Mouse (Mus musculus): ENCODE results near the gene Col15a1. TPM values are rescaled to one million over a fixed set of nuclear protein-coding genes. Genes with fewer than 3 reads are reported as not detected.

Gene Col15a1
- polyA plus RNA-seq, 1 experiment from 2014 or later: 0.14 TPM

- no peak overlapping the region for H3K4me2 ChIP-seq
- H3K27ac ChIP-seq: no peak overlapping the region
- 0 out of 2 replicates have a peak, but pooled peaks cover 6% of the 10 kb centered on the region for H3K9me3 ChIP-seq (replicated peaks)
- no peaks in the 10 kb centered on the region for H3K36me3 ChIP-seq
- peaks cover 11% of the 10 kb centered on the region for H3K4me1 ChIP-seq
- no peak overlapping the region for H3K9ac ChIP-seq
- H3K27me3 ChIP-seq (replicated peaks): 0 out of 2 replicates have a peak, but pooled peaks cover 6% of the 10 kb centered on the region
- WGBS (ENCODE audit: insufficient replicate concordance): 13% methylated on average over 5 of the region's 5 CpGs
- ATAC-seq: peak; percentile 63
- H3K4me3 ChIP-seq: no peak overlapping the region
These were observed 43.1 kb downstream of the Col15a1 start for GRCm38 (mm10) chr4:47251069-47251468.

DNA sequence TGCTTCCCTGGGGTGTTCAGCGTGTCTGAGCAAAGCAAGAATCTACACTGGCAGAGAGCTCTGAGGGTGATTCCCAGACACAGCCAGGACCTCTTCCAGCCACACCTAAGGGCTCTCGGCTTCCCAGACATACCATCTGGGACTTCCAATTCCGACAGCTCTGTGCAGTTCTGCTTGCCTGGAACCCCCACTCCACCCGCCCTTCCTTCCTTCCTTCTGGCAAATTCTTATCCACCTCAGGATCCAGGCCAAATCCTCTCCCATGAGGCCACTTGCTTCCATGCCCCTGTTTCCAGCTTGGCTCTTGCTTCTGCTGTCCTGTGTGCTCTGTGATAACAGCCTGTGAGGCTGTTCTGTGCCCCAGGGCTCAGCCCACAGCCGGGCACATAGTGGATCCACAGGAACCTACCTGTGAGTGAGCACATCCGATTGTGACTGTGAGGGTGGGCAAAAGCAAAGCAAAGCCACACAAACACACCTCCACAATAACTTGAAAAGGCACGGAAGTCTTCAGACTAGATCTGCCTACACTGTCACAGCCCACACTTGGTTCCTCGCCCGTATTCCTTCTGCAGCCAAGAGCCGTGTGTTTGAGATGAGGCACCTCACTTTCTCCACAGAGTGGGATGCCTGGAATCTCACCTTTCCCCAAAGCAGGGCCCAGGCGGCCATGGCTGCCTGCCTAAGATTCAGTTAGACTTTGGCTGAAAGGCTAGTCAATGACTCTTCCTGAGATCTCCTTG is 43.9 kb downstream of the Col15a1 start:
- WGBS (ENCODE audit: insufficient replicate concordance): 64% methylated on average over 11 of the region's 11 CpGs
- Histone ChIP-seq H3K36me3 (no peaks in the 10 kb centered on the region), H3K4me2 (no peak overlapping the region), H3K4me1 (peaks cover 11% of the 10 kb centered on the region), H3K9me3 (replicated peaks) (0 out of 2 replicates have a peak, but pooled peaks cover 6% of the 10 kb centered on the region), H3K27ac (no peak overlapping the region), H3K9ac (no peak overlapping the region), H3K27me3 (replicated peaks) (0 out of 2 replicates have a peak, but pooled peaks cover 6% of the 10 kb centered on the region), H3K4me3 (no peak overlapping the region)
- ATAC-seq: no peak

GRCm38 (mm10) chr4:47252627-47253026 is 44.7 kb downstream of the Col15a1 start:
- Histone ChIP-seq H3K4me3 (no peak overlapping the region), H3K9ac (no peak overlapping the region), H3K27me3 (replicated peaks) (0 out of 2 replicates have a peak, but pooled peaks cover 6% of the 10 kb centered on the region), H3K4me2 (no peak overlapping the region), H3K4me1 (peaks cover 11% of the 10 kb centered on the region), H3K36me3 (no peaks in the 10 kb centered on the region), H3K9me3 (replicated peaks) (0 out of 2 replicates have a peak, but pooled peaks cover 6% of the 10 kb centered on the region), H3K27ac (no peak overlapping the region)
- WGBS (ENCODE audit: insufficient replicate concordance): 71% methylated on average over 3 of the region's 3 CpGs
- no peak for ATAC-seq

DNA sequence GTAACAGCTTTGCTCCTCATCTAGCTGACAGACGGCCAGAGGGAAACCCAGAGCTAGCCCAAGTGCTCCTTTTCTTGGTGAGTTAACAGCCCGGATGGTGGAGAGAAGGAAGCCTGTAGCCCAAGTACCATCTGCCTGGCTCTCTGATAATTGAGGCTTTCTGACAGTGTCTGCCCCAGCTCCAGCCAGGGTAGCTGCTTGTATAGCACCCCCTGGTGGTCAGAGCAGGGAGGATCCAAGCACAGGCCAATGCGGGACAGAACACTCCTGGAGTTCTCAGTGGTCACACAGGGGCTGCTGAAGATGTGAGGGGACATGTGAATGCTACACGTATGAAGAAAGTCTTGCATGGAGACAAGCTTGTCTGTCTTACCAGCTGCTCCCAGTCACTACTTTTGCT is 47.7 kb downstream of the Col15a1 start:
- H3K36me3 ChIP-seq: no peaks in the 10 kb centered on the region
- no peak overlapping the region for H3K27ac ChIP-seq
- 34% methylated on average over 4 of the region's 4 CpGs for WGBS (ENCODE audit: insufficient replicate concordance)
- H3K9me3 ChIP-seq (replicated peaks): 0 out of 2 replicates have a peak, but pooled peaks cover 6% of the 10 kb centered on the region
- 0 out of 2 replicates have a peak, but pooled peaks cover under 1% of the 10 kb centered on the region for H3K27me3 ChIP-seq (replicated peaks)
- peaks cover 11% of the 10 kb centered on the region for H3K4me1 ChIP-seq
- no peak overlapping the region for H3K4me3 ChIP-seq
- ATAC-seq: peak; percentile 46; the same call in 1 of the 2 replicates
- no peak overlapping the region for H3K9ac ChIP-seq
- H3K4me2 ChIP-seq: no peak overlapping the region

- H3K27me3 ChIP-seq (replicated peaks): peaks cover 5% of the 10 kb centered on the region; the same call in 1 of the 2 replicates
- H3K27ac ChIP-seq: no peak overlapping the region
- no peaks in the 10 kb centered on the region for H3K4me1 ChIP-seq
- no peak overlapping the region for H3K4me3 ChIP-seq
- no peak overlapping the region for H3K4me2 ChIP-seq
- 59% methylated on average over 3 of the region's 3 CpGs for WGBS (ENCODE audit: insufficient replicate concordance)
- no peak overlapping the region for H3K9ac ChIP-seq
- ATAC-seq: no peak
- no peaks in the 10 kb centered on the region for H3K9me3 ChIP-seq (replicated peaks)
- H3K36me3 ChIP-seq: no peaks in the 10 kb centered on the region
These were observed 50.2 kb downstream of the Col15a1 start for GRCm38 (mm10) chr4:47258201-47258600.

- H3K4me3 ChIP-seq: no peak overlapping the region
- peaks cover 11% of the 10 kb centered on the region; the same call in 1 of the 2 replicates for H3K27me3 ChIP-seq (replicated peaks)
- ATAC-seq: no peak
- H3K4me2 ChIP-seq: no peak overlapping the region
- H3K36me3 ChIP-seq: no peaks in the 10 kb centered on the region
- 56% methylated on average over 6 of the region's 6 CpGs for WGBS (ENCODE audit: insufficient replicate concordance)
- no peaks in the 10 kb centered on the region for H3K9me3 ChIP-seq (replicated peaks)
- H3K4me1 ChIP-seq: no peaks in the 10 kb centered on the region
- H3K9ac ChIP-seq: no peak overlapping the region
- no peak overlapping the region for H3K27ac ChIP-seq
These were observed 53.1 kb downstream of the Col15a1 start for GRCm38 (mm10) chr4:47261049-47261448.

DNA sequence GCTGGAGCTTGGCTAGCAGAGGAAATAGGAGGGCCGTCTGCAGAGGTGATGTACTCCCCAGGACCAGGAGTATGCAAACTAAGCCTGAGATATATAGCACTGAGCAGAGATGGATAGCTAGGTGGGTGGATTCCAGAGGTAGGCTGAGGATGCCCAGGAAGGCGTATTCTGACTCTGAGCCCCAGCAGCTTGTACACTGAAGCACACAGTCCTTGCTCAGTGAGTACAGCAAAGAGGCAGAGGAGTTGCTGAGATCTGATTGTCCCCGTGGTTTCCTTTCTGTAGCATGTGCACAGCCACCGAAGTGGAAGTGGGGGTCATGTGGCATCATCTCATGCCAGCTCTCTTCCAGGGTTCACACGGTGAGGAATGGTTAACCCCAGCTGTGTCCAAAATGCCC is 54.0 kb downstream of the Col15a1 start:
- Histone ChIP-seq H3K4me1 (no peaks in the 10 kb centered on the region), H3K9ac (no peak overlapping the region), H3K4me3 (no peak overlapping the region), H3K27me3 (replicated peaks) (peaks cover 11% of the 10 kb centered on the region; the same call in 1 of the 2 replicates), H3K9me3 (replicated peaks) (no peaks in the 10 kb centered on the region), H3K4me2 (no peak overlapping the region), H3K27ac (no peak overlapping the region), H3K36me3 (no peaks in the 10 kb centered on the region)
- no peak for ATAC-seq
- 27% methylated on average over 5 of the region's 5 CpGs for WGBS (ENCODE audit: insufficient replicate concordance)

- no peak overlapping the region for H3K4me2 ChIP-seq
- WGBS (ENCODE audit: insufficient replicate concordance): 64% methylated on average over 5 of the region's 5 CpGs
- H3K4me3 ChIP-seq: no peak overlapping the region
- H3K36me3 ChIP-seq: no peaks in the 10 kb centered on the region
- no peaks in the 10 kb centered on the region for H3K4me1 ChIP-seq
- H3K27me3 ChIP-seq (replicated peaks): peaks cover 11% of the 10 kb centered on the region; the same call in 1 of the 2 replicates
- no peaks in the 10 kb centered on the region for H3K9me3 ChIP-seq (replicated peaks)
- no peak overlapping the region for H3K9ac ChIP-seq
- no peak overlapping the region for H3K27ac ChIP-seq
- no peak for ATAC-seq
These were observed 57.6 kb downstream of the Col15a1 start for GRCm38 (mm10) chr4:47265555-47265954.

GRCm38 (mm10) chr4:47272452-47273130 is 64.6 kb downstream of the Col15a1 start:
- 70% methylated on average over 9 of the region's 9 CpGs for WGBS (ENCODE audit: insufficient replicate concordance)
- Histone ChIP-seq H3K4me2 (no peak overlapping the region), H3K27ac (no peak overlapping the region), H3K4me3 (no peak overlapping the region), H3K9ac (no peak overlapping the region), H3K27me3 (replicated peaks) (peaks cover 14% of the 10 kb centered on the region; the same call in 1 of the 2 replicates), H3K36me3 (no peaks in the 10 kb centered on the region), H3K9me3 (replicated peaks) (no peaks in the 10 kb centered on the region), H3K4me1 (no peaks in the 10 kb centered on the region)
- ATAC-seq: no peak

DNA sequence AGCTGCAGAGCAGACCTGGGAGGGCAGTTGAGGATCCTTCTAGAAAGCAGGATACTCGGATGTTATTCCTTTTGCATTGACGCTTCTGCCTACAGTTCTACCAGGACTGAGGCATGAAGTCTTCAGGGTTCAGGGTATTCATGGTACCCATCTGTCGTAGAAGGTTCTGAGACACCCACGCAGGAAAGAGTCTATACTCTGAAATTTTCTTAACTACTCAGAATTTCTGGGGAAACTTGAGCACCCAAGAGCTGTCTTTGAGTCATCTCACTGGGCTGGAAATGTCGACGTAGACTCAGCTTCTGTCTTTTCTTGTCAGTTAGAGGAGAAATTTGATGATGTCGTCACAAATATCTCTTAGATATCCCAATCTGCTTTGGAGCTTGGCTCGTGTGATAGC is 65.8 kb downstream of the Col15a1 start:
- Histone ChIP-seq H3K4me2 (no peak overlapping the region), H3K9ac (no peak overlapping the region), H3K36me3 (no peaks in the 10 kb centered on the region), H3K4me3 (no peak overlapping the region), H3K4me1 (no peaks in the 10 kb centered on the region), H3K27ac (no peak overlapping the region), H3K27me3 (replicated peaks) (peaks cover 14% of the 10 kb centered on the region; the same call in 1 of the 2 replicates), H3K9me3 (replicated peaks) (no peaks in the 10 kb centered on the region)
- ATAC-seq: no peak
- WGBS (ENCODE audit: insufficient replicate concordance): 67% methylated on average over 8 of the region's 8 CpGs

GRCm38 (mm10) chr4:47274911-47275310 is 67.0 kb downstream of the Col15a1 start:
- Histone ChIP-seq H3K36me3 (no peaks in the 10 kb centered on the region), H3K27me3 (replicated peaks) (peaks cover 14% of the 10 kb centered on the region; the same call in 1 of the 2 replicates), H3K9ac (no peak overlapping the region), H3K4me3 (no peak overlapping the region), H3K4me1 (no peaks in the 10 kb centered on the region), H3K4me2 (no peak overlapping the region), H3K27ac (no peak overlapping the region), H3K9me3 (replicated peaks) (no peaks in the 10 kb centered on the region)
- WGBS (ENCODE audit: insufficient replicate concordance): 54% methylated on average over 2 of the region's 2 CpGs
- ATAC-seq: no peak

- Histone ChIP-seq H3K9ac (no peak overlapping the region), H3K27me3 (replicated peaks) (peaks cover 14% of the 10 kb centered on the region; the same call in 1 of the 2 replicates)
- no peak for ATAC-seq
These were observed 70.4 kb downstream of the Col15a1 start for GRCm38 (mm10) chr4:47278397-47278796.

More at GRCm38 (mm10) chr4:47278397-47278796, 70.4 kb downstream of the Col15a1 start:
- whole genome bisulfite sequencing (ENCODE audit: insufficient replicate concordance): 17% methylated on average over 6 of the region's 6 CpGs
- no peak overlapping the region for H3K27ac ChIP-seq
- H3K9me3 ChIP-seq (replicated peaks): no peaks in the 10 kb centered on the region
- H3K4me1 ChIP-seq: no peaks in the 10 kb centered on the region
- no peak overlapping the region for H3K4me3 ChIP-seq
- H3K4me2 ChIP-seq: no peak overlapping the region
- H3K36me3 ChIP-seq: no peaks in the 10 kb centered on the region
